Mouse (Mus musculus): Measurements from ENCODE around the gene Grik4.

- TF ChIP-seq POLR2A (IDR thresholded peaks at IDR 0.05; ENCODE audit: low read depth, low read length) (no peak), CTCF (IDR thresholded peaks at IDR 0.05; ENCODE audit: borderline replicate concordance, insufficient read depth, low read length) (no peak)
Measured at GRCm38 (mm10) chr9:42721146-42721545, 223.1 kb downstream of the Grik4 start.

Data from embryonic fibroblast, embryonic 13.5 days (primary cell).